Mouse (Mus musculus): ENCODE results near the gene Abhd4. TPM values are rescaled to one million over a fixed set of nuclear protein-coding genes. Genes with fewer than 3 reads are reported as not detected.

The Abhd4 gene
- polyA plus RNA-seq, 1 experiment from 2014 or later = 61.7 TPM

DNA sequence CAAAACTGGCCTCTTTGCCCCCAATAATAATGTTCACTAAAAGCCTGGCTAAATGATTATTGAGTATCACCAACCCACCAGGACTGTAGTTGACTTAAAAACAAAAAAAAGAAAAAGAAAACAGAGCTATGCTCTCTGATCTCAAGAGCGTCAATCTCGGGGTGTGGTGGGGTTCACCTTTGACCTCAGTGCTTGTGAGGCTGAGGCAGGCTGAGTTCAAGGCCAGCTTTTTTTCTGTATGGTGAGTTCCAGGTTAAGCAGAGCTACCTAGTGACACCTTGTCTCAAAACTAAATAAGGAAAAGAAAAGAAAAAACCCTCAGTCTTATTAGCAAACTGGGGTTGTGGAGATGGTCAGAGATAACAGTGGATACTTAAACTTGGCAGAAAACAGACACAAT is 43.6 kb upstream of the Abhd4 start:
- DNase-seq (ENCODE audit: low spot score) (no peak), ATAC-seq (no peak)
- no peak overlapping the region for H3K4me3 ChIP-seq (ENCODE audit: low read depth, low read length)
- no peaks in the 10 kb centered on the region for H3K27me3 ChIP-seq (replicated peaks; ENCODE audit: control insufficient read depth, insufficient read depth, low read length)
- H3K4me1 ChIP-seq (ENCODE audit: control insufficient read depth, insufficient read depth, low read length) = no peaks in the 10 kb centered on the region
- no peaks in the 10 kb centered on the region for H3K36me3 ChIP-seq (ENCODE audit: control insufficient read depth, insufficient read depth, low read length)
- H3K27ac ChIP-seq (ENCODE audit: low read depth, low read length) = no peak overlapping the region
- no peaks in the 10 kb centered on the region for H3K9me3 ChIP-seq (replicated peaks; ENCODE audit: control insufficient read depth, low read length)
- no peak overlapping the region for H3K9ac ChIP-seq (ENCODE audit: low read length)
- 94% methylated on average over 2 of the region's 2 CpGs for WGBS
- H3K4me2 ChIP-seq (ENCODE audit: low read length) = no peak overlapping the region

DNA sequence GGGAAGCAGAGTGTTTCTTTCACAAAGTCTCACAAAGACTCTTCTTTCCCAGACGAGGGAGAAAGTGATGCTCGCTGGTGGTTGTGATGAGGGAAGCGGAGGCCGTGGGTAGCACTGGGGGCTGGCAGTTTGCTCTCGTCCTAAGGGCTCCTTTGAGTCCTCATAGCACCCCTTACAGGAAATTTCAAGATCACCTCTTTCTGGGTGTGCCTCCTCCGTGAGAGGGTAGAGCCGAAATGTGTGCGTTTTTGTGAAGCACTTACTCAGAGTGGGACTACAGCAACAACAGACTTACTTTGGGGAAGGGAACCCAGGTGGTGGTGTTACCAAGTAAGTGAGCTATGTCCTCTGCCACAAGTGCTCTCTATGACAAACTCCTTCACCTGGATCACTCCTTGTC is 42.8 kb upstream of the Abhd4 start:
- Histone ChIP-seq H3K9ac (ENCODE audit: low read length) (no peak overlapping the region), H3K4me2 (ENCODE audit: low read length) (no peak overlapping the region), H3K36me3 (ENCODE audit: control insufficient read depth, insufficient read depth, low read length) (no peaks in the 10 kb centered on the region), H3K9me3 (replicated peaks; ENCODE audit: control insufficient read depth, low read length) (no peaks in the 10 kb centered on the region), H3K27ac (ENCODE audit: low read depth, low read length) (no peak overlapping the region), H3K4me3 (ENCODE audit: low read depth, low read length) (no peak overlapping the region), H3K4me1 (ENCODE audit: control insufficient read depth, insufficient read depth, low read length) (no peaks in the 10 kb centered on the region), H3K27me3 (replicated peaks; ENCODE audit: control insufficient read depth, insufficient read depth, low read length) (no peaks in the 10 kb centered on the region)
- DNase-seq (ENCODE audit: low spot score) (no peak), ATAC-seq (no peak)
- 91% methylated on average over 8 of the region's 8 CpGs for WGBS

- DNase-seq (ENCODE audit: low spot score) (no peak), ATAC-seq (no peak)
- Histone ChIP-seq H3K9ac (ENCODE audit: low read length) (no peak overlapping the region), H3K36me3 (ENCODE audit: control insufficient read depth, insufficient read depth, low read length) (no peaks in the 10 kb centered on the region), H3K27me3 (replicated peaks; ENCODE audit: control insufficient read depth, insufficient read depth, low read length) (no peaks in the 10 kb centered on the region), H3K4me2 (ENCODE audit: low read length) (no peak overlapping the region), H3K4me1 (ENCODE audit: control insufficient read depth, insufficient read depth, low read length) (no peaks in the 10 kb centered on the region), H3K9me3 (replicated peaks; ENCODE audit: control insufficient read depth, low read length) (no peaks in the 10 kb centered on the region), H3K27ac (ENCODE audit: low read depth, low read length) (no peak overlapping the region), H3K4me3 (ENCODE audit: low read depth, low read length) (no peak overlapping the region)
- 85% methylated on average over 5 of the region's 5 CpGs for WGBS
Measured at GRCm38 (mm10) chr14:54211755-54212154, 42.2 kb upstream of the Abhd4 start.

- no peaks in the 10 kb centered on the region for H3K27me3 ChIP-seq (replicated peaks; ENCODE audit: control insufficient read depth, insufficient read depth, low read length)
- H3K9me3 ChIP-seq (replicated peaks; ENCODE audit: control insufficient read depth, low read length) = no peaks in the 10 kb centered on the region
- H3K9ac ChIP-seq (ENCODE audit: low read length) = no peak overlapping the region
- H3K4me3 ChIP-seq (ENCODE audit: low read depth, low read length) = no peak overlapping the region
- ATAC-seq (no peak), DNase-seq (ENCODE audit: low spot score) (no peak)
- no peaks in the 10 kb centered on the region for H3K36me3 ChIP-seq (ENCODE audit: control insufficient read depth, insufficient read depth, low read length)
- WGBS = 89% methylated on average over 2 of the region's 2 CpGs
- no peaks in the 10 kb centered on the region for H3K4me1 ChIP-seq (ENCODE audit: control insufficient read depth, insufficient read depth, low read length)
- no peak overlapping the region for H3K27ac ChIP-seq (ENCODE audit: low read depth, low read length)
- no peak overlapping the region for H3K4me2 ChIP-seq (ENCODE audit: low read length)
Measured at GRCm38 (mm10) chr14:54213734-54214133, 40.3 kb upstream of the Abhd4 start.

DNA sequence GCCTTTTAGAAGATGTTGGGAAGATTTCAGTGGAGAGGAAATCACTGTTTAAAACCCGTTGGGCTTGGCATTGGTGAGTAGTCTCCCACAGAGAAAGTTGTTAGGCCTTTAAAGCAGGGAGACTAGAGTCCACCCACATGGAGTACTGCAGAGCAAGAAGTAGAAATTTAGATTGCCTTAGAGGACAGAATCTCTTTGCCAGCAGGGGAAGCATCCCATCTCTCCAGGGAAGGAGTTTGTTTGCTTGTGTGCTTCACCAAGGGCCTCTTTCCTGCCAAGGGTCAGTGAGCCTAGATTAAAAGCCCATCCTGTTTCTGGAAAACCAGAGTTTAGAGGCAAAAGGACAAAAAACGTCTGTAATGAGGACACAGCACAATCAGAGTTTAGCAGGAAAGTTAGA is 39.5 kb upstream of the Abhd4 start:
- no peaks in the 10 kb centered on the region for H3K9me3 ChIP-seq (replicated peaks; ENCODE audit: control insufficient read depth, low read length)
- DNase-seq (ENCODE audit: low spot score) (no peak), ATAC-seq (no peak)
- H3K4me2 ChIP-seq (ENCODE audit: low read length) = no peak overlapping the region
- H3K9ac ChIP-seq (ENCODE audit: low read length) = no peak overlapping the region
- no peaks in the 10 kb centered on the region for H3K36me3 ChIP-seq (ENCODE audit: control insufficient read depth, insufficient read depth, low read length)
- H3K27me3 ChIP-seq (replicated peaks; ENCODE audit: control insufficient read depth, insufficient read depth, low read length) = no peaks in the 10 kb centered on the region
- H3K4me3 ChIP-seq (ENCODE audit: low read depth, low read length) = no peak overlapping the region
- WGBS = 36% methylated on average over 2 of the region's 2 CpGs
- H3K27ac ChIP-seq (ENCODE audit: low read depth, low read length) = no peak overlapping the region
- no peaks in the 10 kb centered on the region for H3K4me1 ChIP-seq (ENCODE audit: control insufficient read depth, insufficient read depth, low read length)

DNA sequence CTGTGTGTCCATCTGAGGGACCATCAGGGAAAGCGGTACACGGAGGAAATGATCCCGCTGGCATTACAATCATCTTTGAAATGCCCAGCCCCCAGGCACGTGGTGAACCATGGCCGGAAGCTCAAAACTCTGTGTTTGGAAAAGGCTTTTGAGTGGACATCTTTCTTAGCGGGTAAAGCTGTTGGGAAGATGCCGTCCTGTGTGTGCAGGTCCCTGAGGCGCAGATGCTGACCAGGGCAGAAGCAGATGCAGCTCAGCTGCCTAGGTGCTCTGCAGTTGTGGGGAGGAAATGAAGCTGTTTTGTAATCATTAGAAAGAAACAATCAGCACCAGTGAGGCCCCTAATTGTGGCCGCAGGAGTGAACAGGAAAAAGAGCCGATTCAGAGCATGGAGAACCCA is 39.1 kb upstream of the Abhd4 start:
- DNase-seq (ENCODE audit: low spot score) (no peak), ATAC-seq (no peak)
- Histone ChIP-seq H3K4me1 (ENCODE audit: control insufficient read depth, insufficient read depth, low read length) (no peaks in the 10 kb centered on the region), H3K36me3 (ENCODE audit: control insufficient read depth, insufficient read depth, low read length) (no peaks in the 10 kb centered on the region), H3K9me3 (replicated peaks; ENCODE audit: control insufficient read depth, low read length) (no peaks in the 10 kb centered on the region), H3K9ac (ENCODE audit: low read length) (no peak overlapping the region), H3K27ac (ENCODE audit: low read depth, low read length) (no peak overlapping the region), H3K27me3 (replicated peaks; ENCODE audit: control insufficient read depth, insufficient read depth, low read length) (no peaks in the 10 kb centered on the region), H3K4me2 (ENCODE audit: low read length) (no peak overlapping the region), H3K4me3 (ENCODE audit: low read depth, low read length) (no peak overlapping the region)
- 81% methylated on average over 10 of the region's 10 CpGs for WGBS

DNA sequence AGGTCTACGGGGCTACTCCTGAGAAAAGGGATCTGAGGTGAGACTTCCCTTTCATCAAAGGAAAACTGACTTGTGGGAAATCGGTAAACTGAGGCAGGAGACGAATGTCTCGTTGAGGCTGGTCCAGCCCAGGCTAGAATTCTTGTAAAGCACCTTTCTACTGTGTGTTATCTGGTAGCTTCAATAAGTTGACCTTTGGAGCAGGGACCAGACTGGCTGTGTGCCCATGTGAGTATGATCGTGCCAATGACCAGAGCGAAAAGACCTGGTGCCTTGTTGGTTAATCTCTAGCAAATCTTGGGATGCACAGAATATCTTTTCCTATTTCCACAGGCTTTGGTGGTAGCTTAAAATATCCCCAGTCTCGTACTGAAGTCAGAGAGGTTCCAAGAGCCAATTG is 37.9 kb upstream of the Abhd4 start:
- Histone ChIP-seq H3K9me3 (replicated peaks; ENCODE audit: control insufficient read depth, low read length) (no peaks in the 10 kb centered on the region), H3K4me3 (ENCODE audit: low read depth, low read length) (no peak overlapping the region), H3K27me3 (replicated peaks; ENCODE audit: control insufficient read depth, insufficient read depth, low read length) (no peaks in the 10 kb centered on the region), H3K36me3 (ENCODE audit: control insufficient read depth, insufficient read depth, low read length) (no peaks in the 10 kb centered on the region), H3K27ac (ENCODE audit: low read depth, low read length) (no peak overlapping the region), H3K4me1 (ENCODE audit: control insufficient read depth, insufficient read depth, low read length) (no peaks in the 10 kb centered on the region), H3K9ac (ENCODE audit: low read length) (no peak overlapping the region), H3K4me2 (ENCODE audit: low read length) (no peak overlapping the region)
- 93% methylated on average over 7 of the region's 7 CpGs for WGBS
- ATAC-seq (no peak), DNase-seq (ENCODE audit: low spot score) (no peak)

GRCm38 (mm10) chr14:54218233-54218632 is 35.8 kb upstream of the Abhd4 start:
- H3K9me3 ChIP-seq (replicated peaks; ENCODE audit: control insufficient read depth, low read length) = no peaks in the 10 kb centered on the region
- no peak for DNase-seq (ENCODE audit: low spot score)
- H3K27me3 ChIP-seq (replicated peaks; ENCODE audit: control insufficient read depth, insufficient read depth, low read length) = no peaks in the 10 kb centered on the region
- no peak overlapping the region for H3K9ac ChIP-seq (ENCODE audit: low read length)
- no peak overlapping the region for H3K4me2 ChIP-seq (ENCODE audit: low read length)
- WGBS = 71% methylated on average over 1 of the region's 1 CpGs
- no peak overlapping the region for H3K4me3 ChIP-seq (ENCODE audit: low read depth, low read length)
- H3K4me1 ChIP-seq (ENCODE audit: control insufficient read depth, insufficient read depth, low read length) = no peaks in the 10 kb centered on the region
- H3K36me3 ChIP-seq (ENCODE audit: control insufficient read depth, insufficient read depth, low read length) = no peaks in the 10 kb centered on the region
- no peak for ATAC-seq
- no peak overlapping the region for H3K27ac ChIP-seq (ENCODE audit: low read depth, low read length)

DNA sequence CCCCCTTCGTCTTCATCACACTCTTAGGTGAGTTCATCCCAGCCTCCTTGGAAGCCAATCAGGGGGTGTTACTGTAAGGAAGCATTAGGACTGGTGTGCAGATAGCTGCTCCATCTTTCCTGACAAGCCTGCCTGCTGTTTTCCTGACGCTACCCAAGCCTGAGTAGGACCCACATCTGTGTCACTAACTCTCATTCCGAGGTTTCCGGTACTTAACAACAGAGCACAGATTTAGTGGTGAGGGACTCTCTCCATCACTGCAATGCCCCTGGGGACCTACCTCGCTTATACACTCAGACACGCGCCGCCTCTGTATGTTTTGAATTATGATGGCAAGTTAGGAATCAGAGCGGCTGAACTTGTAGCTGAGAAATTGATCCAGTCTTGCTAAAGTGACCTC is 35.3 kb upstream of the Abhd4 start:
- Histone ChIP-seq H3K4me3 (ENCODE audit: low read depth, low read length) (no peak overlapping the region), H3K27me3 (replicated peaks; ENCODE audit: control insufficient read depth, insufficient read depth, low read length) (no peaks in the 10 kb centered on the region), H3K4me2 (ENCODE audit: low read length) (no peak overlapping the region), H3K9me3 (replicated peaks; ENCODE audit: control insufficient read depth, low read length) (no peaks in the 10 kb centered on the region), H3K36me3 (ENCODE audit: control insufficient read depth, insufficient read depth, low read length) (no peaks in the 10 kb centered on the region), H3K4me1 (ENCODE audit: control insufficient read depth, insufficient read depth, low read length) (no peaks in the 10 kb centered on the region), H3K27ac (ENCODE audit: low read depth, low read length) (no peak overlapping the region), H3K9ac (ENCODE audit: low read length) (no peak overlapping the region)
- DNase-seq (ENCODE audit: low spot score) (no peak), ATAC-seq (no peak)
- WGBS = 91% methylated on average over 9 of the region's 9 CpGs

GRCm38 (mm10) chr14:54219256-54219655 is 34.7 kb upstream of the Abhd4 start:
- ATAC-seq (no peak), DNase-seq (ENCODE audit: low spot score) (no peak)
- Histone ChIP-seq H3K4me2 (ENCODE audit: low read length) (no peak overlapping the region), H3K4me3 (ENCODE audit: low read depth, low read length) (no peak overlapping the region), H3K36me3 (ENCODE audit: control insufficient read depth, insufficient read depth, low read length) (no peaks in the 10 kb centered on the region), H3K9ac (ENCODE audit: low read length) (no peak overlapping the region), H3K4me1 (ENCODE audit: control insufficient read depth, insufficient read depth, low read length) (no peaks in the 10 kb centered on the region), H3K27ac (ENCODE audit: low read depth, low read length) (no peak overlapping the region), H3K9me3 (replicated peaks; ENCODE audit: control insufficient read depth, low read length) (no peaks in the 10 kb centered on the region), H3K27me3 (replicated peaks; ENCODE audit: control insufficient read depth, insufficient read depth, low read length) (no peaks in the 10 kb centered on the region)
- 45% methylated on average over 8 of the region's 8 CpGs for WGBS

Measured in forebrain, embryonic 14.5 days (tissue).